Mouse (Mus musculus) heart, postnatal 25 days (tissue): ENCODE measurements around the gene Focad. TPM values are rescaled to one million over a fixed set of nuclear protein-coding genes. Genes with fewer than 3 reads are reported as not detected.
"Not testable (repeated sequence)": the region's sequence is repeated elsewhere in the genome, so short reads cannot be mapped to it uniquely, and the experiment has no call there.

Source experiments
- DNase-seq: peaks from one replicate; pipeline ENCODE4 v3.0.0; 2022; ENCODE audit warnings: low spot score
- intact Hi-C: fragments of 180-260 bp; cut with DNase I; formaldehyde crosslinking; loops from one replicate; pipeline ENCODE4 v1.15.1; 2025
- total RNA-seq, 2 experiments: library from RNA; stranded (reverse); gene quantifications; 2 replicates each; pipeline ENCODE4 v1.2.3; 2021

Focad gene
- total RNA-seq, 2 experiments from 2014 or later: 15.0 to 17.0 TPM

- peak; percentile 8 for DNase-seq
- intact Hi-C loops: loop anchor here (1.0 to 2.0 kb wide), 4 partner anchors 192 to 983 kb away; no protein-coding TSS in a partner anchor
These were observed 256.5 kb downstream of the Focad start for GRCm38 (mm10) chr4:88350910-88351309.

GRCm38 (mm10) chr4:88356652-88357051 is 262.2 kb downstream of the Focad start:
- no peak for DNase-seq

GRCm38 (mm10) chr4:88357431-88357830 is 263.0 kb downstream of the Focad start:
- intact Hi-C loops: no loop called here
- DNase-seq: no peak

More at GRCm38 (mm10) chr4:88356652-88357051, 262.2 kb downstream of the Focad start:
- intact Hi-C loops: no loop called here

GRCm38 (mm10) chr4:88369951-88370350 is 275.5 kb downstream of the Focad start:
- intact Hi-C loops: no loop called here
- DNase-seq: no peak

GRCm38 (mm10) chr4:88370819-88371218 is 276.4 kb downstream of the Focad start:
- no peak for DNase-seq
- intact Hi-C loops: no loop called here

GRCm38 (mm10) chr4:88372293-88373224 is 278.1 kb downstream of the Focad start:
- DNase-seq: no peak
- intact Hi-C loops: no loop called here

GRCm38 (mm10) chr4:88390036-88390435 is 295.6 kb downstream of the Focad start:
- intact Hi-C loops: no loop called here
- no peak for DNase-seq

- intact Hi-C loops, DNase-seq: not testable (repeated sequence)
These were observed 296.2 kb downstream of the Focad start for GRCm38 (mm10) chr4:88390596-88390995.

GRCm38 (mm10) chr4:88395717-88396116 is 301.3 kb downstream of the Focad start:
- DNase-seq: no peak
- intact Hi-C loops: no loop called here

GRCm38 (mm10) chr4:88396995-88397521 is 302.6 kb downstream of the Focad start:
- intact Hi-C loops: no loop called here
- DNase-seq: no peak

- intact Hi-C loops: no loop called here
- no peak for DNase-seq
These were observed 306.0 kb downstream of the Focad start for GRCm38 (mm10) chr4:88400302-88400991.

- intact Hi-C loops: no loop called here
- no peak for DNase-seq
These were observed 306.5 kb downstream of the Focad start for GRCm38 (mm10) chr4:88400992-88401313.

- no peak for DNase-seq
- intact Hi-C loops: no loop called here
These were observed 308.5 kb downstream of the Focad start for GRCm38 (mm10) chr4:88402884-88403283.

GRCm38 (mm10) chr4:88406887-88407696 is 312.7 kb downstream of the Focad start:
- DNase-seq: peak; percentile 6
- intact Hi-C loops: no loop called here

- intact Hi-C loops: no loop called here
These were observed 314.9 kb downstream of the Focad start for GRCm38 (mm10) chr4:88409279-88409678.

GRCm38 (mm10) chr4:88412331-88412730 is 317.9 kb downstream of the Focad start:
- no peak for DNase-seq
- intact Hi-C loops: no loop called here

More at GRCm38 (mm10) chr4:88409279-88409678, 314.9 kb downstream of the Focad start:
- no peak for DNase-seq

- no peak for DNase-seq
- intact Hi-C loops: no loop called here
These were observed 320.6 kb downstream of the Focad start for GRCm38 (mm10) chr4:88415017-88415416.

GRCm38 (mm10) chr4:88419378-88419777 is 324.9 kb downstream of the Focad start:
- intact Hi-C loops: no loop called here
- no peak for DNase-seq

GRCm38 (mm10) chr4:88424563-88424962 is 330.1 kb downstream of the Focad start:
- no peak for DNase-seq
- intact Hi-C loops: no loop called here
